Mouse (Mus musculus): ENCODE measurements around the gene Gm1113. TPM values are rescaled to one million over a fixed set of nuclear protein-coding genes. Genes with fewer than 3 reads are reported as not detected.

The Gm1113 gene
- polyA plus RNA-seq, 1 experiment from 2014 or later = not detected

DNA sequence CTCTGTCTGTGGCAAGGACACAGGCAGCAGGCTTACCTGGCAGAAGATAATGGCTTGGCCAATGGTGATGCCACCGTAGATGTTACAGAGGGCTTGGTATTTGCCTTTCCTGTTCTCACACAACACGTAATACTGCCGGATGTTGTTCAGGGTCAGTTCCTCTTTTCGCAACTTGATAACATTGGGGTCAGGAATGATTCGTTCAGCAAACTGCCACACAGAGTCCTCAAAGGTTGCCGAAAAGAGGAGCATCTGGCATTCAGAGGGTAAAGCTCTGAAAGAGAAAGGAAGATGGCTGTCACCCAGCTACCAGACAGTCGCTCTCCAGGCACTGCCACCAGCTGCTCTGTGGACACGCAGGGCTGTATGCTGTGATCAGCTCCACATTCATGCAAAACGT is 28.7 kb upstream of the Gm1113 start:
- Histone ChIP-seq H3K9me3 (replicated peaks; ENCODE audit: control insufficient read depth, low read length, poor library complexity, severe bottlenecking) (no peaks in the 10 kb centered on the region), H3K36me3 (ENCODE audit: control insufficient read depth, insufficient read depth, low read length) (peaks cover 18% of the 10 kb centered on the region), H3K4me3 (ENCODE audit: low read depth, low read length) (no peak overlapping the region), H3K4me1 (ENCODE audit: control insufficient read depth, insufficient read depth, low read length) (no peaks in the 10 kb centered on the region), H3K9ac (ENCODE audit: low read depth, low read length) (no peak overlapping the region), H3K27me3 (ENCODE audit: control insufficient read depth, insufficient read depth, low read depth, low read length) (no peaks in the 10 kb centered on the region), H3K27ac (ENCODE audit: low read length) (no peak overlapping the region), H3K4me2 (ENCODE audit: low read length) (no peak overlapping the region)
- no peak for ATAC-seq
- whole genome bisulfite sequencing = 88% methylated on average over 9 of the region's 9 CpGs

DNA sequence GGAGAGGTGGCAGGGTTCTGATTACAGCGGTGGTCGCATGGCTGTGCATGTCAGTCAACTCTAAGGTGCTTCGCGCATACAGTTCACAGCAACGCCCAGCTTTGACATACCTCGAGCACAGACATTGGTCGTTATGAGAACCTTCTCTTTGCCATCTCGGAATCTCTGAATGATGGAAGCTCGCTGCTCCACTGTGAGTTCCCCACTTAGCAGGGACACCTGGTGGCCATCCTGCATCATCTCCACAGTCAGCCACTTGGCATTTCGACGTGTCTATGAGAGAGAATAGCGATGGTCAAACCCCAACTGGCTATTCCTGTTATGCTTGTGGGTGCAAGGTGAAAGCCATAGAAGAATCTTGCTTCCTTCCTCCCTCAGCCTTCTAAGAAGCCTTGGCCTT is 27.6 kb upstream of the Gm1113 start:
- H3K36me3 ChIP-seq (ENCODE audit: control insufficient read depth, insufficient read depth, low read length) = peaks cover 20% of the 10 kb centered on the region
- no peak overlapping the region for H3K27ac ChIP-seq (ENCODE audit: low read length)
- H3K9me3 ChIP-seq (replicated peaks; ENCODE audit: control insufficient read depth, low read length, poor library complexity, severe bottlenecking) = no peaks in the 10 kb centered on the region
- H3K9ac ChIP-seq (ENCODE audit: low read depth, low read length) = no peak overlapping the region
- no peak for ATAC-seq
- H3K27me3 ChIP-seq (ENCODE audit: control insufficient read depth, insufficient read depth, low read depth, low read length) = no peaks in the 10 kb centered on the region
- WGBS = 73% methylated on average over 12 of the region's 12 CpGs
- no peaks in the 10 kb centered on the region for H3K4me1 ChIP-seq (ENCODE audit: control insufficient read depth, insufficient read depth, low read length)
- H3K4me2 ChIP-seq (ENCODE audit: low read length) = no peak overlapping the region
- H3K4me3 ChIP-seq (ENCODE audit: low read depth, low read length) = no peak overlapping the region

DNA sequence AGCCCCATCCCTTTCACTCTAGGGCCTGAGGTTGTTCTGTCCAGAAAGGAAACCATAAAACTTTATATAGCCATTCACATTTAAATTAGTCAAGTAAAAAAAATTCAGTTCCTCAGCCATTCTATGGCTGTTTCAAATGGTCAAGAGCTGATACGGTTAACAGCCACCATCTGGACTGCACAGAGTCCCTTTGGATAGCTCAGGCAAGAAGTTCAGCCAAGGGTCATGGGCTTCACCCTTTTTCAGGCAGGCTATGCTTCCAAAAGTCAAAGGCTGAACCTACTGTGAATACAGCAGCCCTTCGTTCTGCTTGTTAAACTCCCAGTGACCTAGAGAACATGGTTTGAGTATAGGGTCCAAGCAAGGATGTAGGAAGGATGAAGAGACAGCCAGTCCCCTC is 26.6 kb upstream of the Gm1113 start:
- H3K27ac ChIP-seq (ENCODE audit: low read length) = no peak overlapping the region
- H3K4me1 ChIP-seq (ENCODE audit: control insufficient read depth, insufficient read depth, low read length) = no peaks in the 10 kb centered on the region
- no peak overlapping the region for H3K4me3 ChIP-seq (ENCODE audit: low read depth, low read length)
- H3K9ac ChIP-seq (ENCODE audit: low read depth, low read length) = no peak overlapping the region
- H3K4me2 ChIP-seq (ENCODE audit: low read length) = no peak overlapping the region
- H3K27me3 ChIP-seq (ENCODE audit: control insufficient read depth, insufficient read depth, low read depth, low read length) = no peaks in the 10 kb centered on the region
- H3K9me3 ChIP-seq (replicated peaks; ENCODE audit: control insufficient read depth, low read length, poor library complexity, severe bottlenecking) = no peaks in the 10 kb centered on the region
- H3K36me3 ChIP-seq (ENCODE audit: control insufficient read depth, insufficient read depth, low read length) = peaks cover 22% of the 10 kb centered on the region
- ATAC-seq = no peak
- 87% methylated on average over 2 of the region's 2 CpGs for WGBS

DNA sequence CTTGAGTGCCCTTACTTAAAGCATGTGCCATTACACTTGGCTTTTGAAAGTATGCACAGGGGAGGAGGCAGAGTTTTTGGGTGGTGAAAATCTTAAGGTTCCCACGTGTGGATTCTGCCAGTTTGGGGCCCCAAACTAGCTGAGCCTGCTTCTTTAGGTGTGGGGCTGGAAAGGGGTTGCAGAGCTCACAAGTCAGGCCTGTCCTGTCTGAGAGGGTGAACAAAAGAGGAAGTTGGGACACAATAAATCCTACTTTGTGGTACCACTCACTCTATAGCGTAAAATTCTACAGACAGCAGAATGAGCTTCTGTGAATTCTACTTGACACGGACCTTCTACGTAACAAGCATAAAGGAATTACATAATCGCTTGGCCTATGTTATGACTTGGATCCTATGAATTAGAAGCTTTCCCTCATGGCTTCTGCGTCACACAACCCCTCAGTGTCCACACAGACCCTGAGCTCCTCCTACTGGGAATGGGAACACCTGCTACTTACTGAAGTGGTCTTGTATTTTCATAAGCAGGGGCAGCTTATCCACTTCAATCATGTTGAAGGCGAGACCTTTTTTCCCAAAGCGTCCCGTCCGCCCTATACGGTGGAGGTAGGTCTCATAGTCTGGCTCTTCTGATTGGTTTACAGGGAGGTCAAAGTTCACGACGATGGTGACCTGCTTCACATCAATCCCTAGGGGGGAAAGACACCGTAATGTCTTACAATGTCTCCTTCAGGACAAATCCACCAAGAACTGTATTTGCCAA is 25.2 kb upstream of the Gm1113 start:
- Histone ChIP-seq H3K4me2 (ENCODE audit: low read length) (no peak overlapping the region), H3K4me1 (ENCODE audit: control insufficient read depth, insufficient read depth, low read length) (no peaks in the 10 kb centered on the region), H3K9me3 (replicated peaks; ENCODE audit: control insufficient read depth, low read length, poor library complexity, severe bottlenecking) (no peaks in the 10 kb centered on the region), H3K9ac (ENCODE audit: low read depth, low read length) (no peak overlapping the region), H3K4me3 (ENCODE audit: low read depth, low read length) (no peak overlapping the region), H3K27me3 (ENCODE audit: control insufficient read depth, insufficient read depth, low read depth, low read length) (no peaks in the 10 kb centered on the region), H3K27ac (ENCODE audit: low read length) (no peak overlapping the region), H3K36me3 (ENCODE audit: control insufficient read depth, insufficient read depth, low read length) (peaks cover 22% of the 10 kb centered on the region)
- no peak for ATAC-seq
- 74% methylated on average over 14 of the region's 14 CpGs for WGBS

DNA sequence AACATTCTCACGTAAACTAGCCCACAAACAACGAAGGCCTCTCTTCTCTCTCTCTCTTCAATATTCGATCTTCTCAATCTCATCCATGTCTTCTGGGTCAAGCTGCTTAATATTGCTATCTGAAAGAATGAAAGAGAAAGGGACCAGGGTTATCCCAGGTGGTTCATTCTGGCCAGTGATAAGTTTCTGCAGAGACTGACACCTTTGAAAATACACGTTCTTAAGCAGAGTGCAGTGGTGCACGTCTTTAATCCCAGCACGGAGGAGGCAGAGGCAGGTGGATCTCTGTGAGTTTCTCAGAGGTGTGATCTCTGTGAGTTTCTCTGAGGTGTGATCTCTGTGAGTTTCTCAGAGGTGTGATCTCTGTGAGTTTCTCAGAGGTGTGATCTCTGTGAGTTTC is 23.9 kb upstream of the Gm1113 start:
- Histone ChIP-seq H3K9me3 (replicated peaks; ENCODE audit: control insufficient read depth, low read length, poor library complexity, severe bottlenecking) (no peaks in the 10 kb centered on the region), H3K4me1 (ENCODE audit: control insufficient read depth, insufficient read depth, low read length) (no peaks in the 10 kb centered on the region), H3K27ac (ENCODE audit: low read length) (no peak overlapping the region), H3K36me3 (ENCODE audit: control insufficient read depth, insufficient read depth, low read length) (peaks cover 20% of the 10 kb centered on the region), H3K9ac (ENCODE audit: low read depth, low read length) (no peak overlapping the region), H3K4me2 (ENCODE audit: low read length) (no peak overlapping the region), H3K4me3 (ENCODE audit: low read depth, low read length) (no peak overlapping the region), H3K27me3 (ENCODE audit: control insufficient read depth, insufficient read depth, low read depth, low read length) (no peaks in the 10 kb centered on the region)
- ATAC-seq = no peak
- 76% methylated on average over 6 of the region's 6 CpGs for WGBS

DNA sequence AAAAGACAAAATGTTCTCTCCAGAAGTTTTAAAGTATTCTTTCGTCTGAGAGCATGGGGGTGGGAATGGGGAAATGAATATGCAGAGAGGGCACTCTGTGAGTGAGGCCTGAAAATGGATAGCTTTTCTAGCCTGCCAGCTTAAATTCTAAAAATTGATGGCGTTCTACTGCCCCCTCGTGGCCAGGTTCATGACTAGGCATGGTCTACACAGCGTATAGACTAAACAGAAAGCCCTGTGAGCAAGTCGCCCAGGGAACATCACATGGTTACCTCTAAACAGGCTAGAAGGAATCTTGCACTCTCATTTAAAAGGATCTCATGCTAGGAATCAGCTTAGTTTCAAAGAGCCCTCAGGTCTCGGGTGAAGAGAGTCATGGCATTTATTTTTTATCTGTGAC is 23.4 kb upstream of the Gm1113 start:
- peak; percentile 83 for ATAC-seq
- Histone ChIP-seq H3K36me3 (ENCODE audit: control insufficient read depth, insufficient read depth, low read length) (peaks cover 15% of the 10 kb centered on the region), H3K4me3 (ENCODE audit: low read depth, low read length) (no peak overlapping the region), H3K4me2 (ENCODE audit: low read length) (no peak overlapping the region), H3K27me3 (ENCODE audit: control insufficient read depth, insufficient read depth, low read depth, low read length) (no peaks in the 10 kb centered on the region), H3K9me3 (replicated peaks; ENCODE audit: control insufficient read depth, low read length, poor library complexity, severe bottlenecking) (no peaks in the 10 kb centered on the region), H3K9ac (ENCODE audit: low read depth, low read length) (no peak overlapping the region), H3K4me1 (ENCODE audit: control insufficient read depth, insufficient read depth, low read length) (no peaks in the 10 kb centered on the region), H3K27ac (ENCODE audit: low read length) (no peak overlapping the region)
- 10% methylated on average over 6 of the region's 6 CpGs for WGBS

DNA sequence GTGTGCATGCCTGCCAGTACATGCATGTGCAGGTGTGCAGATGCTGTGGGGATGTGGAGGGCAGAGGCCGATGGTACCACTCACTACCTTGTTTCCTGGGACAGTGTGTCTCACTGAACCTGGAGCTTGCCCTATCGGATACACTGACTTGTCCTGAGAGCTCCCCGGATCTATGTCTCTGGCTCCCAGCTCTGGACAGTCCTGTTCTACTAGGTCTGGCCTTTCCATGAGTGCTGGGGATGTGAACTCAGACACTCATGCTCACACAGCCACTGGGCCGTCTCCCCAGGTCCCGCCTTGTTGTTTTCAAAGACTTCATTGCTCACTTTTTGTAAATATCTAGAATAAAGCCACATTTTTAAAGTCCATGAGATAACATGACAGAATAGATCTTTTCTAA is 23.0 kb upstream of the Gm1113 start:
- H3K36me3 ChIP-seq (ENCODE audit: control insufficient read depth, insufficient read depth, low read length) = peaks cover 15% of the 10 kb centered on the region
- ATAC-seq = peak; percentile 44; the same call in 1 of the 2 replicates
- no peaks in the 10 kb centered on the region for H3K27me3 ChIP-seq (ENCODE audit: control insufficient read depth, insufficient read depth, low read depth, low read length)
- H3K9me3 ChIP-seq (replicated peaks; ENCODE audit: control insufficient read depth, low read length, poor library complexity, severe bottlenecking) = no peaks in the 10 kb centered on the region
- no peak overlapping the region for H3K4me2 ChIP-seq (ENCODE audit: low read length)
- WGBS = 90% methylated on average over 5 of the region's 5 CpGs
- no peak overlapping the region for H3K9ac ChIP-seq (ENCODE audit: low read depth, low read length)
- no peak overlapping the region for H3K27ac ChIP-seq (ENCODE audit: low read length)
- H3K4me1 ChIP-seq (ENCODE audit: control insufficient read depth, insufficient read depth, low read length) = no peaks in the 10 kb centered on the region
- H3K4me3 ChIP-seq (ENCODE audit: low read depth, low read length) = no peak overlapping the region

DNA sequence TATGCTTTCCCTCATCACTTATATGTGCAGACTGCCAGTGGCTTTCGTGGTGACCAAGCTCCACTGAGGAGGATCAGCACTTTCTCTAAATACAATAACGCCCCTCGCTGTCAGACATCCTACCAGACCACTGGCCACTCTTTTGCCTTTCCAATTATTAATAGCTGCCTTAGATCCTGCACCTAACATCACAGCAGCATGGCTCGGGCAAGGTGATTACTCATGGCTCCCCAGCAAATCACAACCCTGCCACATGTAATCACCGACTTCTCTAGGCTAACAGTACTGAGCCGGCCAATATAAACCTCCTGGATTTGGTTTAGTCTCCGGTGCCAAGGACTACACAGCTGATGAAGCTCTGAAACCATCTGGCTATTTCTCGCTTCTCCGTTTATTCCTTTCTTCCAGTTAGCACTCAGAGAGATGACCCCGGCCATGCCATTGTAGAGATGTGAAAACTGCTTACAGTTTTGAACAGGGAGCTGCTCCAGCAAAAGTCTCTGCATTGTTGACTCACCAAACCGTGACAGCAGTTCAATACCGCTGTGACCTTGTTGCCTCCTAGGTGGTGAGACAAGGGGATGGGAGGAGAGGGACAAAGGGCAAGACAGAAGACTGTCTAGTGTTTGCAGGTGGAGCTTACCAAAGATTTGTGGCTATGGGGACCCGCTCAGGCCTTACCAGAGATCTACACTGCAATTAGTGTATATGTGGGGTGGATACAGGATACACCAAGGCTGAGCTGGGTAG is 21.1 kb upstream of the Gm1113 start:
- H3K9me3 ChIP-seq (replicated peaks; ENCODE audit: control insufficient read depth, low read length, poor library complexity, severe bottlenecking) = no peaks in the 10 kb centered on the region
- ATAC-seq = no peak
- H3K9ac ChIP-seq (ENCODE audit: low read depth, low read length) = no peak overlapping the region
- H3K27me3 ChIP-seq (ENCODE audit: control insufficient read depth, insufficient read depth, low read depth, low read length) = no peaks in the 10 kb centered on the region
- no peak overlapping the region for H3K4me2 ChIP-seq (ENCODE audit: low read length)
- H3K36me3 ChIP-seq (ENCODE audit: control insufficient read depth, insufficient read depth, low read length) = peaks cover 12% of the 10 kb centered on the region
- 75% methylated on average over 13 of the region's 13 CpGs for WGBS
- no peak overlapping the region for H3K4me3 ChIP-seq (ENCODE audit: low read depth, low read length)
- H3K27ac ChIP-seq (ENCODE audit: low read length) = no peak overlapping the region
- no peaks in the 10 kb centered on the region for H3K4me1 ChIP-seq (ENCODE audit: control insufficient read depth, insufficient read depth, low read length)

DNA sequence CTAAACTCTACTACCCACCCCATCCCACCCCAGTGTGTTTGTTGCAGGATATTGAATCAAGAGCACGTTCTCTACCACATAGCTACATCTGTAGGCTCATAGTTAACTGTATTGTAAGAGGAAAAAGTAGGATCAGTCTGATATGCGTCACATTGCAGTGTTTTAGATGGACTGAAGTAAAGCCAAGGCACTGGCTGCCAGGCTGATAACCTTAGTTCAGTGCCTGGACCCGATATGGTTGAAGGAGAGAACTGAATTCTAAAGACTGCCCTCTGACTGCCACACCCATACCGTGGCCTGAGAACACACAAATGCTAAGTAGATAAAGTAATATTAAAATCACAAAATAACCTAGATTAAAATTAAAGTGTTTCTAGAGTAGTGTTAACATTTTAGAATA is 17.8 kb upstream of the Gm1113 start:
- Histone ChIP-seq H3K36me3 (ENCODE audit: control insufficient read depth, insufficient read depth, low read length) (peaks cover 5% of the 10 kb centered on the region), H3K9ac (ENCODE audit: low read depth, low read length) (no peak overlapping the region), H3K27me3 (ENCODE audit: control insufficient read depth, insufficient read depth, low read depth, low read length) (no peaks in the 10 kb centered on the region), H3K4me3 (ENCODE audit: low read depth, low read length) (no peak overlapping the region), H3K27ac (ENCODE audit: low read length) (no peak overlapping the region), H3K4me2 (ENCODE audit: low read length) (no peak overlapping the region), H3K9me3 (replicated peaks; ENCODE audit: control insufficient read depth, low read length, poor library complexity, severe bottlenecking) (no peaks in the 10 kb centered on the region), H3K4me1 (ENCODE audit: control insufficient read depth, insufficient read depth, low read length) (no peaks in the 10 kb centered on the region)
- 78% methylated on average over 4 of the region's 4 CpGs for WGBS
- ATAC-seq = no peak
